Mouse (Mus musculus) cerebellum, adult 2 months (tissue): ENCODE measurements around the gene Tln2.

Source experiments
- CTCF ChIP-seq: fragments of 200-500 bp; IDR thresholded peaks from 2 replicates; pipeline ENCODE4 v1.5.1; 2011; ENCODE audit warnings: low read depth, mild to moderate bottlenecking, control low read depth, low read length, moderate library complexity, borderline replicate concordance; ENCODE audit not compliant: insufficient read depth
- POLR2A ChIP-seq: fragments of 200-500 bp; IDR thresholded peaks from 2 replicates; pipeline ENCODE4 v1.6.1; 2011; ENCODE audit warnings: low read length, control low read depth, borderline replicate concordance; ENCODE audit not compliant: insufficient read depth

DNA sequence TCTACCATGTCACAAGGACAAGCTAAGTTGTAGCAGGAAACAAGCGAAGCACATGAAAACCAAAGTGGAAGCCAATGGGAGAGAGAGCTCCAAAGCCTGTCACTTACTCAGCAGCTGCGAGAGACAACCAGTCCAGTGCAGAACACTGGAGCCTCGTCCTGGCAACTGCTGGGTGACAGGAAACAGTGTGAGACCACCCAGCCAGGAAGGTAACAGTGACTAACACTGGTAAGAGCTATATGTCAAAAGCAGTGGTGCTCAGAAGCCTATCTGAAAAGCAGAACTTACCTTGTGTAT lies 14.1 kb upstream of the Tln2 start:
- TF ChIP-seq CTCF (no peak), POLR2A (no peak)
